8 mouse cellular contexts compared by ENCODE assay signal in the genomic region with DNA sequence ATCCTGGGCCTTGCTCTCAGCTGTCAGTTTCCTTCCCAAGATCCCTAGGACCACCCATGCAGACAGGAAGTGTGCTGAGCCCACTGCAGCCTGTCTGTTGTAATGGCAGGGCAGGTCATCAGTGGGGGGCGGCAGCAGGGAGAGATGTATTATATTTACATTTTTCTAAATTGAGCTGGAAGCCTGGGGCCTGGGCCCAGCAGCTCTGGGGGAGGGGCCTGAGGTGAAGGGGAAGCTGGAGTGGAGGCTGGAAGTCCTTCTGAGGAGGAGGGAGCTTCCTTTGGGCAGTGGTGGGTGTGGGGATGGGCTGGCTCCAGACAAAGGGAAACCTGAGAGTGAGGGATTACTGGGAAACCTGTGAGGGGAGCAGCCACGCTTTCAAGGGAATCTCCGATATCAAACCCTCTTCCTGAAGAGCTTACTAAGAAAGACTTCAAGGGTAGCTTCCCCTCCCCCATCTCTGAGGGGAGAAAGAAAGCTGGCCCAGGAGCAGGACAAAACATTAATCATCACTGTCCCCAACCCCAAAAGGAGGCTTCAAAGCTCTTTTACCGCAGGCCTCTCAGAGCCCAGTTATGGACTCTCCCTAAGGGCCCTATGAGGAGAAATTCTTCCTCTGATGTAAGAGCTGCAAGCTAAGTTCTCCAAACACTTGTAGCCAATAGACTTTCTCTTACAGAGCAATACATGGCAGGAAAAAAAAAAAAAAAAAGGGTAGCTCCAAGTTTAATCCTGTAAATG.
DNase-seq lines count a peak whose midpoint lies in the region; ATAC-seq and TF ChIP-seq lines count a peak whose summit lies in the region.

No protein-coding gene starts in this region.

- H3K9me3 ChIP-seq in lung, embryonic 16.5 days (ENCODE audit: control insufficient read depth, low read length) = no peaks in the 10 kb centered on the region

- peaks cover 21% of the 10 kb centered on the region for H3K4me1 ChIP-seq in lung, embryonic 16.5 days (replicated peaks; ENCODE audit: control insufficient read depth, insufficient read depth, low read length)

- no peak overlapping the region for H3K9ac ChIP-seq in lung, embryonic 16.5 days (ENCODE audit: low read length)

- peak overlapping the region; percentile 80 for H3K27ac ChIP-seq in lung, embryonic 16.5 days (ENCODE audit: low read length)
- no peak overlapping the region for H3K27ac ChIP-seq in layer of hippocampus, adult 2 months

- no peaks in the 10 kb centered on the region for H3K27me3 ChIP-seq in lung, embryonic 16.5 days (ENCODE audit: control insufficient read depth, insufficient read depth, low read depth, low read length)

- peak; percentile 10 for DNase-seq in adrenal gland, postnatal 10 days
- no peak for DNase-seq in adrenal gland, adult 8-10 months
- no peak for DNase-seq in lung, adult 18-20 months
- peak; percentile 41 for DNase-seq in hindlimb bud, embryonic 11.5 days (ENCODE audit: extremely low spot score, low read depth, low spot score)
- peak; percentile 58 for DNase-seq in retina, embryonic 14.5 days (ENCODE audit: low spot score)
- no peak for DNase-seq in layer of hippocampus, adult 2 months (ENCODE audit: low spot score in 2 of 2)

- H3K36me3 ChIP-seq in lung, embryonic 16.5 days (ENCODE audit: control insufficient read depth, insufficient read depth, low read length) = no peaks in the 10 kb centered on the region

- 9% methylated on average over 4 of the region's 4 CpGs for WGBS in lung, embryonic 16.5 days

- peak; percentile 93 for ATAC-seq in lung, embryonic 16.5 days (ENCODE audit: low read depth)
- no peak for ATAC-seq in cerebellum, adult (ENCODE audit: insufficient number of reproducible peaks, low FRiP score, low TSS enrichment)

- no peak for TF ChIP-seq CTCF in layer of hippocampus, adult 2 months (conservative IDR thresholded peaks at IDR 0.05)

- no peak overlapping the region for H3K4me2 ChIP-seq in lung, embryonic 16.5 days (ENCODE audit: low read depth, low read length)

- H3K4me3 ChIP-seq in lung, embryonic 16.5 days (ENCODE audit: low read length) = no peak overlapping the region
- H3K4me3 ChIP-seq in layer of hippocampus, adult 2 months = no peak overlapping the region

Comparison
In these comparisons a context has a peak if more than half of its experiments do, and no peak if none do; other contexts are left out.
1. DNase-seq: peak in adrenal gland, postnatal 10 days (single experiment), hindlimb bud, embryonic 11.5 days (single experiment) and retina, embryonic 14.5 days (single experiment); none in adrenal gland, adult 8-10 months (single experiment), lung, adult 18-20 months (0 of 2) and layer of hippocampus, adult 2 months (0 of 2).